Mouse (Mus musculus): Measurements from ENCODE around the gene Angptl4.

Angptl4 gene

GRCm38 (mm10) chr17:33804745-33805144 lies 23.1 kb upstream of the Angptl4 start:
- no peak for DNase-seq (ENCODE audit: low spot score in 2 of 2)

- DNase-seq (ENCODE audit: low spot score in 2 of 2) = no peak
Measured at GRCm38 (mm10) chr17:33804205-33804604, 22.6 kb upstream of the Angptl4 start.

GRCm38 (mm10) chr17:33802221-33802620 lies 20.6 kb upstream of the Angptl4 start:
- no peak for DNase-seq (ENCODE audit: low spot score in 2 of 2)

- DNase-seq (ENCODE audit: low spot score in 2 of 2) = no peak
Measured at GRCm38 (mm10) chr17:33799277-33799676, 17.6 kb upstream of the Angptl4 start.

GRCm38 (mm10) chr17:33798306-33798705 lies 16.7 kb upstream of the Angptl4 start:
- no peak for DNase-seq (ENCODE audit: low spot score in 2 of 2)

GRCm38 (mm10) chr17:33788732-33789131 lies 7.1 kb upstream of the Angptl4 start:
- DNase-seq (ENCODE audit: low spot score in 2 of 2) = no peak

GRCm38 (mm10) chr17:33786375-33786774 lies 4.7 kb upstream of the Angptl4 start:
- no peak for DNase-seq (ENCODE audit: low spot score in 2 of 2)

GRCm38 (mm10) chr17:33784939-33785338 lies 3.3 kb upstream of the Angptl4 start:
- no peak for DNase-seq (ENCODE audit: low spot score in 2 of 2)

- no peak for DNase-seq (ENCODE audit: low spot score in 2 of 2)
Measured at GRCm38 (mm10) chr17:33783408-33783807, 1.8 kb upstream of the Angptl4 start.

- no peak for DNase-seq (ENCODE audit: low spot score in 2 of 2)
Measured at GRCm38 (mm10) chr17:33782067-33782466, 437 bp upstream of the Angptl4 start.

- peak; percentile 28 to 56 for DNase-seq (ENCODE audit: low spot score in 2 of 2)
Measured at GRCm38 (mm10) chr17:33780431-33780830, 1.2 kb downstream of the Angptl4 start.

GRCm38 (mm10) chr17:33779967-33780295 lies 1.7 kb downstream of the Angptl4 start:
- no peak for DNase-seq (ENCODE audit: low spot score in 2 of 2)

- DNase-seq (ENCODE audit: low spot score in 2 of 2) = no peak
Measured at GRCm38 (mm10) chr17:33779271-33779966, 2.2 kb downstream of the Angptl4 start.

GRCm38 (mm10) chr17:33775287-33775686 lies 6.3 kb downstream of the Angptl4 start:
- DNase-seq (ENCODE audit: low spot score in 2 of 2) = no peak

GRCm38 (mm10) chr17:33774573-33775155 lies 7.0 kb downstream of the Angptl4 start:
- DNase-seq (ENCODE audit: low spot score in 2 of 2) = no peak

GRCm38 (mm10) chr17:33773871-33774572 lies 7.6 kb downstream of the Angptl4 start:
- DNase-seq (ENCODE audit: low spot score in 2 of 2) = no peak

GRCm38 (mm10) chr17:33773426-33773825 lies 8.2 kb downstream of the Angptl4 start:
- DNase-seq (ENCODE audit: low spot score in 2 of 2) = no peak

GRCm38 (mm10) chr17:33771617-33772016 lies 10.0 kb downstream of the Angptl4 start:
- no peak for DNase-seq (ENCODE audit: low spot score in 2 of 2)

- no peak for DNase-seq (ENCODE audit: low spot score in 2 of 2)
Measured at GRCm38 (mm10) chr17:33766389-33766788, 15.2 kb downstream of the Angptl4 start.

- DNase-seq (ENCODE audit: low spot score in 2 of 2) = peak; percentile 99 to 100
Measured at GRCm38 (mm10) chr17:33760255-33761165, 21.1 kb downstream of the Angptl4 start, which contains the start of gene Rab11b. Gene Rab11b, minus strand, starts transcription at chr17:33760530.

- peak; percentile 81 to 85 for DNase-seq (ENCODE audit: low spot score in 2 of 2)
Measured at GRCm38 (mm10) chr17:33759767-33760254, 21.8 kb downstream of the Angptl4 start.

GRCm38 (mm10) chr17:33757231-33757630 lies 24.4 kb downstream of the Angptl4 start:
- DNase-seq (ENCODE audit: low spot score in 2 of 2) = no peak
